Mouse (Mus musculus) forebrain, embryonic 11.5 days (tissue): ENCODE data around the gene Pitpna. TPM values are rescaled to one million over a fixed set of nuclear protein-coding genes. Genes with fewer than 3 reads are reported as not detected.

Experiments
- ATAC-seq: fragments of 200-750 bp; cut with Nextera tagmentation; replicated peaks from 2 replicates; pipeline ENCODE4 v1.8.0; 2017; ENCODE audit warnings: moderate TSS enrichment; ENCODE audit not compliant: low FRiP score
- DNase-seq: peaks from one replicate; pipeline ENCODE4 v3.0.0-alpha.2; 2017; ENCODE audit warnings: low spot score
- H3K27ac ChIP-seq: fragments of 300-500 bp; sonication (generic); 2 replicates; pipeline ENCODE4 v1.5.1; 2014; ENCODE audit warnings: low read depth, low read length
- H3K27me3 ChIP-seq: fragments of 300-500 bp; sonication (generic); 2 replicates; pipeline ENCODE4 v1.6.1; 2014; ENCODE audit warnings: mild to moderate bottlenecking, low read length, mixed read lengths; ENCODE audit not compliant: control insufficient read depth, insufficient read depth
- H3K36me3 ChIP-seq: fragments of 300-500 bp; sonication (generic); 2 replicates; pipeline ENCODE4 v1.6.1; 2014; ENCODE audit warnings: mild to moderate bottlenecking, low read length, moderate library complexity, mixed read lengths; ENCODE audit not compliant: control insufficient read depth, insufficient read depth
- H3K4me1 ChIP-seq: fragments of 300-500 bp; sonication (generic); replicated peaks from 2 replicates; pipeline ENCODE4 v1.6.1; 2014; ENCODE audit warnings: low read length, mixed read lengths; ENCODE audit not compliant: control insufficient read depth, insufficient read depth
- H3K4me2 ChIP-seq: fragments of 300-500 bp; sonication (generic); 2 replicates; pipeline ENCODE4 v1.6.1; 2014; ENCODE audit warnings: low read depth, mild to moderate bottlenecking, low read length, moderate library complexity, mixed read lengths; ENCODE audit not compliant: severe bottlenecking
- H3K4me3 ChIP-seq: fragments of 300-500 bp; sonication (generic); 2 replicates; pipeline ENCODE4 v1.5.1; 2014; ENCODE audit warnings: low read depth, low read length
- H3K9ac ChIP-seq: fragments of 300-500 bp; sonication (generic); 2 replicates; pipeline ENCODE4 v1.6.1; 2014; ENCODE audit warnings: low read length
- H3K9me3 ChIP-seq: fragments of 300-500 bp; sonication (generic); 2 replicates; pipeline ENCODE4 v1.6.1; 2016; ENCODE audit warnings: low read length, mixed read lengths; ENCODE audit not compliant: control insufficient read depth
- WGBS: fragments of 180-500 bp; shearing (Covaris S2); extraction: QIAGEN DNeasy Blood & Tissue Kit; methylation state at CpG from one replicate; pipeline ENCODE4 v1.1.7; 2014; 5-methylcytosine and 5-hydroxymethylcytosine counted together
- polyA plus RNA-seq: library from polyadenylated mRNA; unstranded; fragments of >200 nt; fragmentation: Nextera tagmentation; extraction: Ambion mirVana; gene quantifications from 2 replicates; pipeline ENCODE4 v1.2.1, GENCODE M21; 2014

Pitpna gene
- polyA plus RNA-seq, 1 experiment from 2014 or later = 79.5 TPM

DNA sequence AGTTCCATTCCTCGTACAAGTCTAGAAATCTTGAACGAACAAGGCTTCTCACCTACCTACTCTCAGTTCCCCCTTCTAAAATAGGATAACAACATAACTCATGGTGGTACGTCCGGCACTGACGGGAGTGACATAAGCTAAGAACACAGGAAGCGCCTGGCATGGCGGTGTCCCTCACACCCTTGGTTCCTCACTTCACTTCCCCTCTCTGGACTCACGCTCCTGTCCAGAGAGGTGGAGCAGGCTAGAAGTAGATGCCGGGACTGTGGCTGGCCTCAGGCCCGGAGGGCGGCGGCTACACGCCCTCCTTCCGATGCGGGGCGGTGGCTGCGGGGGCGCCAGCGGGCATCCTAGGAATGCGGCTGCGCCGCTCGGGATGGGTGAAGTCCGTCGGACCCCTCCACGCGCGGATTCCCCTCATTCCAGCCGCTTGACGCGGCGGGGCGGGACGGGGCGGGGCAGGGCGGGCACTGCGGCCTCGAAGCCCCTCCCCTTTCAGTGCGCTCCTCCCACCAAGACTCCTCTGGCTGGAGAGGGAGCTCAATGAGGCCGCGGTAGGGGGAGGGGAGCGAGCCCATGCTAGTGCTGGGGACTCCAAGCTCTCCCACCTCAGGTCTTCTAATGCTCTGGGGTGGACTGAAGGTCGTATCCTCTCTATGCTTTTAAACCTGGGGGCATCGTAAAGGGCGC is 66.0 kb downstream of the Pitpna start:
- under 1% methylated on average over 44 of the region's 45 CpGs for WGBS
- Histone ChIP-seq H3K36me3 (no peaks in the 10 kb centered on the region), H3K27me3 (peaks cover 19% of the 10 kb centered on the region), H3K27ac (no peak overlapping the region; the same call in 1 of the 2 replicates), H3K9me3 (no peaks in the 10 kb centered on the region), H3K9ac (peak overlapping the region; percentile 47), H3K4me1 (peaks cover 23% of the 10 kb centered on the region), H3K4me2 (peak overlapping the region; percentile 86), H3K4me3 (peak overlapping the region; percentile 44)
- ATAC-seq (peak; percentile 74), DNase-seq (peak; percentile 93)

DNA sequence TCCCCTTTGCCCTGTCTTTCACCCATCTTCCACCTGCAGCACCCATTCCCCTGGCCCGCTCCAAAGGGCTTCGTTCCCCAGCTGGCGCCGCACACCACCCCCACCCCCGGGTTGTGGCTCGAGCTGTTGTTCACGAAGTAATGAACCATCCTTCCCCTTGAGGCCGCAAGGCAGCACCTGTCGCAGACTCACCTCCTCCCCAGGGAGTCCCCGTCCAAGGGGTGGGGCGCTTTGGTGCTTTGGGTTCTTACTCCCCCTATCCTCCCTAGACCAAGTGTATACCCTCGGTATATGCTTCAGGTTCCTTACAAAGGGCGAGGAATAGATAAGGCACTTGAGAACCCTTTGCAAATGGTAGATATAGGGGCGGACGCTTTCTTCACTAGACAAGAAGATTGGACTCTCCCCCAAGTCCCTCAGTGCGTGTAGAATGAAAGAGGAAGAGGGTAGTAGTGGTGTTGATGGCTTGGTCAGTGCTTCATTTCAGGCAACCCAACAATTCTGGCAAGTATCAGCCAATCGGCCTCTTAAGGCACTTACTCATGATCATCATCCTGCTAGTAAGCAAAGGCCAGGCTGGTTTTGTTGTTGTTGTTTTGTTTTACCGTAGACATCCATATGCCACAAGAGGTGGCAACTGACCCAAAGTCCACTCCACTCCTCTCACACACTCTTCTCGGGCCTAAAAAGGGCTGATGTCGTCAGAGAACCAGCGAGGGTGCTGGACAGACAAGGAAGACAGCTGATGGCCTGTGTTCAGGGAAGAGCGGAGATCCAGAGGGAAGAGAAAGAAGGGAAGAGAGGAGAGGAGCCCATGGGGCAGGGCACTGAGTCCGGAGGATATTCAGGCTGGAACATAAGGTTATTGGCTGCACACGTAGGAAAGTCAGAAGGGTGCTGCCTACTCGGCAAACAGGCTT is 66.8 kb downstream of the Pitpna start:
- H3K4me2 ChIP-seq = peak overlapping the region; percentile 86
- H3K36me3 ChIP-seq = no peaks in the 10 kb centered on the region
- H3K9me3 ChIP-seq = no peaks in the 10 kb centered on the region
- H3K27me3 ChIP-seq = peaks cover 19% of the 10 kb centered on the region
- DNase-seq (no peak), ATAC-seq (0 out of 2 replicates have a peak, but pooled peaks have one; percentile 7)
- H3K9ac ChIP-seq = no peak overlapping the region; the same call in 1 of the 2 replicates
- 38% methylated on average over 25 of the region's 25 CpGs for WGBS
- no peak overlapping the region; the same call in 1 of the 2 replicates for H3K27ac ChIP-seq
- peaks cover 23% of the 10 kb centered on the region for H3K4me1 ChIP-seq
- H3K4me3 ChIP-seq = peak overlapping the region; percentile 44

DNA sequence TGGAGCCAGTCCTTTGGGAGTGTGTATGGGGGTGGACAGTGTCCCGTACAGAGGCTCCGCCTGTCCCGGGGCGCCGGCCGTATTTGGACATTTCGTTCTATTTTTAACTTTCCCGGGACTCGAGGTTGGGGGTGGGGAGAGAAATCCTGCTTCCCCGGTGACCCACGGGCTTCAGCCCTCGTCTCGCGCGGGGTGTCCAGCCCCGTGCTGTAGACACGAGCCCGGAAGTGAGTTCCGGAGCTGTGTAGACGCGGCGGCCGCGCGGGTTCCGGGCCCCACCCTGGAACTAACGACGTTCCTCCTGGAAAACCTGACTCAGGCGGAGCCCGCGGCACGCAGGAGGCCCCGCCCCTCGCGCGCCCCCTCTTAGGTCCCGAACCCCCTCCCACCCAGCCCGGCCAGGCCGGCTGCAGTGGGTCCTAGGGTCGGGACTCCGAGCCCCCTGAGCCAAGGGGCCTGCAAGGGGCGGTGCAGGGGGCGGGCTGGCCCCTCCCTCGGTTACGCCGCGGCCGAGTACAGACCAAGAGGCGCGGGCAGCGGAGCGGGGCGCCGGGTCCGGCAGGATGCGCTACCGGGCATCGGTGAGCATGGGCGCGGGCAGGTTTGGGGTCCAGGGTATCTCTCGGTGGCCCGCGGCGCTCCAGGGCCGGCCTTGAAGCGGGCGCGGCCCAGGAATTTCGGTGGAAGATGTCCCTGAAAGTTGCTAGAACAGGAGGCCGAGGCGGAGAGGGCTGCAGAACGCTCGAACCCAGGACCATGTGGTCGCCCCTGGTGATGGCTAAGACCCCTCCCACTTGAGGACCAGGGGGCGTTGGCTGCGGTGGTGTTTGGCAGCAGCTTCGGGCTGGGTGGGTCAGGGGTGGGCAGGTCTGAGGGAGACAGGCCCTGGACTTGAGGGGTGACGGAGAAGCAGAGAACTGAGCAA is 68.0 kb downstream of the Pitpna start:
- Histone ChIP-seq H3K36me3 (no peaks in the 10 kb centered on the region; the same call in 1 of the 2 replicates), H3K4me1 (peaks cover 23% of the 10 kb centered on the region), H3K4me2 (peak overlapping the region; percentile 84), H3K9ac (peak overlapping the region; percentile 68), H3K4me3 (peak overlapping the region; percentile 39), H3K9me3 (no peaks in the 10 kb centered on the region), H3K27ac (no peak overlapping the region), H3K27me3 (peaks cover 19% of the 10 kb centered on the region)
- 3% methylated on average over 77 of the region's 78 CpGs for WGBS
- DNase-seq = peak; percentile 79
- ATAC-seq = peak; percentile 40; the same call in 1 of the 2 replicates

DNA sequence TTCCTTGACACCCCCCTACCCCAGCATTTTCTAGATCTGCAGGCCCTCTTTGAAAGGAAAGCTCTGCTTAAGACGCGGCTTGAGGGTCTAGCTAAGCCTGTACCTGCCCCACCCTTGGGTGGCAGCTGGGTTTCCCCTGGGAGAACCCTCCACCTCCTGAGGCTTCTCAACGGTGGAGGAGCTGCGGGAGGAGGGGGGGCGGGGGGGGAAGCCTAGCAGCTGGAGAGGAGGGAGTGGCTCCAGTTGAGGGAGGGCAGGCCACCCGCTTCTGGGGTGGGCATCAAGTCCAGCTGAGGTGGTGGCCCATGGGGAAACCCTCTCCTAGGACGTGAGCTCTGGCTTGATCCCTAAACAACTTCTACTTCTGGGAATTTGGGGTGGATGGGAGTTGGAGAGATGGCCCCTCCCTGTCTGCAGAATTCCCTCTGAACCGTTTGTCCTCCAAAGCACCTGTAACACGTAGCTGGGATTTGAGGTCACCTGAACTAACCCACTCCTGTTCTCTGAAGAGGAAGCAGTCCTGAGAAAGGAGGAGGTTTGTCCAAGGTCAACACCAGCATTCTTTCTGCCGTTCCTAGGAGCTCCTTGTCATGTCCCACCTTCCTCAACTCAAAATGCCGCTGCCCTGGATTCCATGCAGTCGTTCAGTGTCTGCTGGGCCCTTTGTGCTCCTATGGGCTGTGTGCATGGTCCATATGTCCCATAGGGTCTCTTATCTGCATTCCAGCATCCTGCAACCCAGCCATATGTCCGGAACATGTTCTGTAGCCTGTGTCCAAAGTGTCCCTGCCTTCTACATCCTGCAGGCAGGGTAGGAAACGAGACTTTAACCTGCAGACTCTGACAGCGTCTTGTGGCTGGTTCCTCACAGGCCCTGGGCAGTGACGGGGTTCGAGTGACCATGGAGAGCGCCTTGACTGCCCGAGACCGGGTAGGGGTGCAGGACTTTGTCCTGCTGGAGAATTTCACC is 69.0 kb downstream of the Pitpna start:
- Histone ChIP-seq H3K9me3 (no peaks in the 10 kb centered on the region), H3K4me1 (peaks cover 23% of the 10 kb centered on the region), H3K27ac (no peak overlapping the region), H3K27me3 (peaks cover 19% of the 10 kb centered on the region), H3K4me2 (peak overlapping the region; percentile 84), H3K36me3 (no peaks in the 10 kb centered on the region; the same call in 1 of the 2 replicates), H3K9ac (peak overlapping the region; percentile 68; the same call in 1 of the 2 replicates), H3K4me3 (peak overlapping the region; percentile 39; the same call in 1 of the 2 replicates)
- whole genome bisulfite sequencing = 72% methylated on average over 18 of the region's 20 CpGs
- no peak for DNase-seq
- no peak for ATAC-seq

DNA sequence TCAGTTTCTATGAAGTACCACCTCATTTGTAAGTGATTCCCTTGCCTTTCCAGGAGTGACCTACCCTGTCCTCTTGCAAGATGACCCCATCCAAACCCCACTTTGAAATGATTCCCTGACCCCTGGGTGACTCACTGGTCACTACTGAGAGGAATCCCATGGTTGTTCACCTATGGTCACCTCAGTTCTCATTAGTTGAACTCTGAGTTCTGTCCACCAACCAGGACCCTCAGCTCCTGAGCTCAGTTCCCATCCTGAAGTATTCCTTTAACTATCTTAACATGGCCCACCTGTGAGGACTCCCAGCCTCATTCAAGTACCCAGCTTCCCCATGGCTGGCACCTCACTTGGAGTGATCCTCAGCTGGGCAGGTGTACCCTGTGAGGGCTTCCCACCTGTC is 69.9 kb downstream of the Pitpna start:
- peaks cover 16% of the 10 kb centered on the region for H3K4me1 ChIP-seq
- no peak for ATAC-seq
- DNase-seq = no peak
- no peak overlapping the region for H3K4me2 ChIP-seq
- no peaks in the 10 kb centered on the region; the same call in 1 of the 2 replicates for H3K36me3 ChIP-seq
- H3K4me3 ChIP-seq = no peak overlapping the region
- no peaks in the 10 kb centered on the region for H3K9me3 ChIP-seq
- H3K27ac ChIP-seq = no peak overlapping the region
- no peak overlapping the region for H3K9ac ChIP-seq
- H3K27me3 ChIP-seq = peaks cover 13% of the 10 kb centered on the region

DNA sequence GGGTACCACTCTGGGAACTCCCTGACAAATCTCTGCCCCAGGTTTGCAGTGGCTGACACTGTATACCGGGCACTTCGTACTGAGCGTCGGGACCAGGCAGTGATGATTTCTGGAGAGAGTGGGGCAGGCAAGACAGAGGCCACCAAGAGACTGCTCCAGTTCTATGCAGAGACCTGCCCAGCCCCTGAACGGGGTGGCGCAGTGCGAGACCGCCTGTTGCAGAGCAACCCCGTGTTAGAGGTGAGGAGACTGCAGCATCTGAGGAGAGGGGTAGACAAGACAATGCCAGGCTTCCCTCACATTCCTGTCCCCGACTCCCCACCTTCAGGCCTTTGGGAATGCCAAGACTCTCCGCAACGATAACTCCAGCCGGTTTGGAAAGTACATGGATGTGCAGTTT is 70.4 kb downstream of the Pitpna start:
- WGBS = 93% methylated on average over 13 of the region's 13 CpGs
- H3K9ac ChIP-seq = no peak overlapping the region
- no peak for DNase-seq
- H3K4me3 ChIP-seq = no peak overlapping the region
- H3K36me3 ChIP-seq = no peaks in the 10 kb centered on the region; the same call in 1 of the 2 replicates
- H3K4me2 ChIP-seq = no peak overlapping the region
- no peak overlapping the region for H3K27ac ChIP-seq
- H3K27me3 ChIP-seq = peaks cover 11% of the 10 kb centered on the region
- peaks cover 15% of the 10 kb centered on the region for H3K4me1 ChIP-seq
- no peaks in the 10 kb centered on the region for H3K9me3 ChIP-seq
- ATAC-seq = no peak

DNA sequence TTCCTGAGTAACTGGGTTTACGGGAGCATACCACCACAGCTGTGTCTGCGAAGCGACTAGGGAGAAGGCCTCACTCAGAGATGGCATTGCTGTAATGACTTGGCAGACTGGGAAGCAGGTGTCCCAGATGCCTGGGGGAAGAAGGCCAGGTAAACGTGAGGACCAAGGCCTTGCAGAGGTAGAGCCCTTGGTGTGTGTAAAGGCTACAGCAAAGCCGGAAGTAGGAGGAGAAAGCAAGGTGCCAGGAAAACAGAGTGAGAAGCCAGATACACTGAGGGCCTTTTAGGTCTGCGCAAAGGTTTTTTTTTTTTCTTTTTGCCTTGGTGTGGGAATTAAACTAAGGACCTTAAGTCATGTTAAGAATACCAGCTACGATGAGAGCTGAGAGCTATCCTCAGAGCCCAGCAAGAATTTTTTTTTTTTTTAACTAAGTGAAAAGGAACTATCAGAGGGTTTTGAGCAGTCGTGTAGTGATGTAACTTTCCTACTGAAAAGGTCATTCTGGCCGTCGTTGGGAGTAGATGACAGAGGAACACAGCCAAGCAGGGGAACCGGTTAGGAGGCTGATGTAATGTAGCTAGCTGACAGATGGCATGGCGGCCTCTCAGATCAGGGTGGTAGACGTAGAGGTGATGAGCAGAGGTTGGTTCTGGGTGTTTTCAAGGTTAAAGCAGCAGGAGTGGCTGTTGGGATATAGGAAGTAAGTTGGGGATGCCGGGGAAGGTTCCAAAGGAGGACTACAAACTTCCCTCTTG is 71.3 kb downstream of the Pitpna start:
- H3K27ac ChIP-seq = no peak overlapping the region
- DNase-seq = no peak
- H3K9ac ChIP-seq = no peak overlapping the region
- ATAC-seq = no peak
- H3K36me3 ChIP-seq = no peaks in the 10 kb centered on the region; the same call in 1 of the 2 replicates
- H3K27me3 ChIP-seq = peaks cover 8% of the 10 kb centered on the region
- peaks cover 11% of the 10 kb centered on the region for H3K4me1 ChIP-seq
- no peak overlapping the region for H3K4me3 ChIP-seq
- no peak overlapping the region for H3K4me2 ChIP-seq
- no peaks in the 10 kb centered on the region for H3K9me3 ChIP-seq
- 89% methylated on average over 14 of the region's 14 CpGs for WGBS
